Mouse (Mus musculus): ENCODE data around the gene Vmn2r34.
"Not testable (repeated sequence)": the region's sequence is repeated elsewhere in the genome, so short reads cannot be mapped to it uniquely, and the experiment has no call there.

DNA sequence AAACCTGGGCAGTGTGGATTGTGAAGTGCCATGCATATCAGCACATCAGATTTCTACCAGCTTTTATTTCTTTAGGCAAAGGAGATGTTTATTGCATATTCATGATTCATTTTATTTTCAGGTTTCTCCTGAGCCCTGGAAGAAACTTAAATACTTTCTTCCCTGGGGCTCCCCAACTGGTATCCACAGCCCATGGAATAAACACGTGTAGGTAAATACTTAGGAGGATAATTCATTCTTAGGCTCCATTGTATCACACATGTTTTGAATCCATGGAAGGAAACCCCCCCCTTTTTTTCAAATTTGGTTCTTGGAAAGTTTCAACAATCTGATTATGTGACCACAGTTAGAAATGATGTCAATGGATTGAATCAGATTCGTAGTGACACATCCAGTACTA, at the start of gene Vmn2r34:
- not testable (repeated sequence) for TF ChIP-seq USF2 (IDR thresholded peaks at IDR 0.05; ENCODE audit: borderline replicate concordance in 1 of 2, insufficient read depth in 1 of 2, low read depth in 1 of 2, low read length in 2 of 2); MAX (IDR thresholded peaks at IDR 0.05; ENCODE audit: low read length); MYB (IDR thresholded peaks at IDR 0.05; ENCODE audit: low read depth, low read length); ETS1 (IDR thresholded peaks at IDR 0.05; ENCODE audit: low read depth, low read length); GATA1 (IDR thresholded peaks at IDR 0.05; ENCODE audit: low read depth, low read length)

Measured in MEL (cell line).